Mouse (Mus musculus): ENCODE results near the gene Slc22a26. TPM values are rescaled to one million over a fixed set of nuclear protein-coding genes. Genes with fewer than 3 reads are reported as not detected.
"Not testable (repeated sequence)": the region's sequence is repeated elsewhere in the genome, so short reads cannot be mapped to it uniquely, and the experiment has no call there.

Gene Slc22a26
- 0.15 TPM in 1 of 2 replicates, not detected in the other for polyA plus RNA-seq (2015; fragmentation: Nextera tagmentation; extraction: Ambion mirVana)

- DNase-seq = no peak
- no peak within 1 kb of the TSS for H3K4me2 ChIP-seq (ENCODE audit: low read depth, low read length)
- no peaks in the 10 kb centered on the region for H3K4me1 ChIP-seq (ENCODE audit: insufficient read depth)
- H3K27me3 ChIP-seq (ENCODE audit: insufficient read depth, low read length) = no peaks in the 10 kb centered on the region
- no peak within 1 kb of the TSS for H3K9ac ChIP-seq (replicated peaks)
- WGBS (ENCODE audit: insufficient replicate concordance) = 51% methylated on average over 1 of the region's 1 CpGs
- TF ChIP-seq CTCF (IDR thresholded peaks at IDR 0.05; ENCODE audit: low read depth) (no peak), EP300 (IDR thresholded peaks at IDR 0.05; ENCODE audit: low read depth) (no peak)
- H3K27ac ChIP-seq (ENCODE audit: low read depth) = no peak within 1 kb of the TSS
- H3K36me3 ChIP-seq (replicated peaks; ENCODE audit: insufficient read depth, low read length) = no peaks in the 10 kb centered on the region
- H3K9me3 ChIP-seq (ENCODE audit: low read length) = no peaks in the 10 kb centered on the region
- H3K4me3 ChIP-seq (ENCODE audit: low read depth, low read length) = no peak within 1 kb of the TSS
- ATAC-seq = no peak
Measured at GRCm38 (mm10) chr19:7802571-7802970, at the start of gene Slc22a26. Slc22a26 (minus strand) TSS chr19:7802667.

- DNase-seq (no peak), ATAC-seq (no peak)
- 56% methylated on average over 2 of the region's 2 CpGs for WGBS (ENCODE audit: insufficient replicate concordance)
Measured at GRCm38 (mm10) chr19:7829851-7830250, 27.4 kb upstream of the Slc22a26 start.

DNA sequence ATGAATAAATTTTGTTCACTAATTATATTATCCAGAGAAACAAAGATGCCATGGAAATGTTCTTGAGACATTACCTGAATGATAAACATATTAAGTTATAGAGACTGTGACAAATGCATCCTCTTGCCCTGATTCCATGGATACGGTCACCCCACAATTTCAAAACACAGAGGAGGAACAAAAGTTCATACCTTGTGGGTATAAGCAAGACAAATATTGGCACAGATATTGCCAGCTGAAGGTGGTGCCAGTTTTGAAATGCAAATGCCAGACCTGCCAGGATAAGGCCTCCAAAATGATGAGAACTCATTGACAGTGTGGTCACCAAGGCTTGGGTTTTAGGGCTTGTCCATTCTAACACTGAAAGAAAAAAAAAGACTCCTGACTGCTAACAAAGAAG lies 11.9 kb downstream of the Slc22a26 start:
- Histone ChIP-seq H3K4me2 (ENCODE audit: low read depth, low read length) (no peak overlapping the region), H3K9me3 (ENCODE audit: low read length) (no peaks in the 10 kb centered on the region), H3K4me1 (ENCODE audit: insufficient read depth) (no peaks in the 10 kb centered on the region), H3K27me3 (ENCODE audit: insufficient read depth, low read length) (no peaks in the 10 kb centered on the region), H3K36me3 (replicated peaks; ENCODE audit: insufficient read depth, low read length) (no peaks in the 10 kb centered on the region), H3K27ac (ENCODE audit: low read depth) (no peak overlapping the region), H3K4me3 (ENCODE audit: low read depth, low read length) (no peak overlapping the region), H3K9ac (replicated peaks) (no peak overlapping the region)
- 73% methylated on average over 1 of the region's 1 CpGs for WGBS (ENCODE audit: insufficient replicate concordance)
- no peak for DNase-seq
- TF ChIP-seq CTCF (IDR thresholded peaks at IDR 0.05; ENCODE audit: low read depth) (no peak), EP300 (IDR thresholded peaks at IDR 0.05; ENCODE audit: low read depth) (no peak)
- no peak for ATAC-seq

More at GRCm38 (mm10) chr19:7829851-7830250, 27.4 kb upstream of the Slc22a26 start:
- TF ChIP-seq CTCF (IDR thresholded peaks at IDR 0.05; ENCODE audit: low read depth) (no peak), EP300 (IDR thresholded peaks at IDR 0.05; ENCODE audit: low read depth) (no peak)
- Histone ChIP-seq H3K27me3 (ENCODE audit: insufficient read depth, low read length) (no peaks in the 10 kb centered on the region), H3K4me1 (ENCODE audit: insufficient read depth) (no peaks in the 10 kb centered on the region), H3K9ac (replicated peaks) (no peak overlapping the region), H3K9me3 (ENCODE audit: low read length) (no peaks in the 10 kb centered on the region), H3K27ac (ENCODE audit: low read depth) (no peak overlapping the region), H3K36me3 (replicated peaks; ENCODE audit: insufficient read depth, low read length) (no peaks in the 10 kb centered on the region), H3K4me3 (ENCODE audit: low read depth, low read length) (no peak overlapping the region), H3K4me2 (ENCODE audit: low read depth, low read length) (no peak overlapping the region)

- TF ChIP-seq CTCF (IDR thresholded peaks at IDR 0.05; ENCODE audit: low read depth) = no peak
- no peak for TF ChIP-seq EP300 (IDR thresholded peaks at IDR 0.05; ENCODE audit: low read depth)
- Histone ChIP-seq H3K4me2 (ENCODE audit: low read depth, low read length) (no peak overlapping the region), H3K36me3 (replicated peaks; ENCODE audit: insufficient read depth, low read length) (no peaks in the 10 kb centered on the region), H3K27me3 (ENCODE audit: insufficient read depth, low read length) (no peaks in the 10 kb centered on the region), H3K9ac (replicated peaks) (no peak overlapping the region), H3K9me3 (ENCODE audit: low read length) (no peaks in the 10 kb centered on the region), H3K4me1 (ENCODE audit: insufficient read depth) (no peaks in the 10 kb centered on the region), H3K27ac (ENCODE audit: low read depth) (no peak overlapping the region), H3K4me3 (ENCODE audit: low read depth, low read length) (no peak overlapping the region)
- 69% methylated on average over 4 of the region's 4 CpGs for WGBS (ENCODE audit: insufficient replicate concordance)
- DNase-seq (no peak), ATAC-seq (no peak)
Measured at GRCm38 (mm10) chr19:7775306-7775705, 27.2 kb downstream of the Slc22a26 start.

- H3K4me3 ChIP-seq (ENCODE audit: low read depth, low read length) = no peak overlapping the region
- TF ChIP-seq EP300 (IDR thresholded peaks at IDR 0.05; ENCODE audit: low read depth) (no peak), CTCF (IDR thresholded peaks at IDR 0.05; ENCODE audit: low read depth) (no peak)
- no peaks in the 10 kb centered on the region for H3K4me1 ChIP-seq (ENCODE audit: insufficient read depth)
- H3K9me3 ChIP-seq (ENCODE audit: low read length) = no peaks in the 10 kb centered on the region
- DNase-seq (no peak), ATAC-seq (no peak)
- H3K27ac ChIP-seq (ENCODE audit: low read depth) = no peak overlapping the region
- no peaks in the 10 kb centered on the region for H3K36me3 ChIP-seq (replicated peaks; ENCODE audit: insufficient read depth, low read length)
- no peak overlapping the region for H3K9ac ChIP-seq (replicated peaks)
- no peak overlapping the region for H3K4me2 ChIP-seq (ENCODE audit: low read depth, low read length)
- WGBS (ENCODE audit: insufficient replicate concordance) = 74% methylated on average over 2 of the region's 2 CpGs
- H3K27me3 ChIP-seq (ENCODE audit: insufficient read depth, low read length) = no peaks in the 10 kb centered on the region
Measured at GRCm38 (mm10) chr19:7766124-7766523, 36.3 kb downstream of the Slc22a26 start.

- Histone ChIP-seq H3K9me3 (ENCODE audit: low read length) (no peaks in the 10 kb centered on the region), H3K9ac (replicated peaks) (no peak overlapping the region), H3K4me3 (ENCODE audit: low read depth, low read length) (no peak overlapping the region), H3K27me3 (ENCODE audit: insufficient read depth, low read length) (no peaks in the 10 kb centered on the region), H3K4me1 (ENCODE audit: insufficient read depth) (no peaks in the 10 kb centered on the region), H3K36me3 (replicated peaks; ENCODE audit: insufficient read depth, low read length) (no peaks in the 10 kb centered on the region), H3K4me2 (ENCODE audit: low read depth, low read length) (no peak overlapping the region), H3K27ac (ENCODE audit: low read depth) (no peak overlapping the region)
- TF ChIP-seq EP300 (IDR thresholded peaks at IDR 0.05; ENCODE audit: low read depth) = no peak
- no peak for TF ChIP-seq CTCF (IDR thresholded peaks at IDR 0.05; ENCODE audit: low read depth)
- DNase-seq (no peak), ATAC-seq (no peak)
- WGBS (ENCODE audit: insufficient replicate concordance) = 74% methylated on average over 3 of the region's 3 CpGs
Measured at GRCm38 (mm10) chr19:7765599-7765998, 36.9 kb downstream of the Slc22a26 start.

DNA sequence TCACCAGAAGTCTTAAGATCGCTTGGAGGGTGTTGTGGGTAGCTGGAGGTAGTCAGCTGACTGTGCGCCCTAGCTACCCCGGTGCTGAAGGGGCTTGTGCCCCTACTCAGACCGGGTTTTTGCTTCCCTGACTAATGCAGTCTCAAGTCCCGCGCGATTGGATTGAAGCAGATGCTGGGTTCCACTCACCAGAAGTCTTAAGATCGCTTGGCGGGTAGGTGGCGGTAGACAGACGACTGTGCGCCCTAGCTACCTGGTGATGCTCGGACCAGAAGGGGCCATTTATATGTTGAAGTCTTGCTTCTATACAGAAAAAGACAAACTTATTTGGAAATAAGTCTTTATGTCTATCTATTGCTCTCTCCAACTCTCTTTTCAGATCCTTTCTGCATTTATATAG lies 49.1 kb downstream of the Slc22a26 start:
- not testable (repeated sequence) for H3K27me3 ChIP-seq (ENCODE audit: insufficient read depth, low read length); DNase-seq; H3K4me1 ChIP-seq (ENCODE audit: insufficient read depth); H3K9ac ChIP-seq (replicated peaks); H3K4me3 ChIP-seq (ENCODE audit: low read depth, low read length); H3K36me3 ChIP-seq (replicated peaks; ENCODE audit: insufficient read depth, low read length); H3K4me2 ChIP-seq (ENCODE audit: low read depth, low read length); H3K9me3 ChIP-seq (ENCODE audit: low read length); H3K27ac ChIP-seq (ENCODE audit: low read depth); ATAC-seq
- 64% methylated on average over 13 of the region's 13 CpGs for WGBS (ENCODE audit: insufficient replicate concordance)

Other genes with a start within 250 kb of the Slc22a26 start
- 16.0 and 18.0 TPM in 2 replicates for gene Pla2g16, start 245.2 kb downstream of the Slc22a26 start, polyA plus RNA-seq (2015; fragmentation: Nextera tagmentation; extraction: Ambion mirVana)
- gene Lgals12, start 195.5 kb downstream of the Slc22a26 start, polyA plus RNA-seq (2015; fragmentation: Nextera tagmentation; extraction: Ambion mirVana) = not detected in 2 replicates
- not detected in 2 replicates for gene Hrasls5, start 190.1 kb downstream of the Slc22a26 start, polyA plus RNA-seq (2015; fragmentation: Nextera tagmentation; extraction: Ambion mirVana)
- gene Slc22a19, start 91.4 kb downstream of the Slc22a26 start, polyA plus RNA-seq (2015; fragmentation: Nextera tagmentation; extraction: Ambion mirVana) = not detected in 2 replicates
- gene Slc22a27, start 163.4 kb upstream of the Slc22a26 start, polyA plus RNA-seq (2015; fragmentation: Nextera tagmentation; extraction: Ambion mirVana) = 0.79 and 0.90 TPM in 2 replicates